Mouse (Mus musculus): ENCODE measurements at regions not wholly inside any gene's neighbourhood (a gene's known extent, or its start where the extent isn't known, plus 50 kb on each side); places are given as distances from the start of the nearest gene placed in this dataset.

GRCm38 (mm10) chr13:69867296-69868065 is 65.3 kb downstream of the Med10 start:
- CTCF ChIA-PET: no interaction called here

- CTCF ChIA-PET: no interaction called here
Measured at GRCm38 (mm10) chr13:69896536-69896935, 94.3 kb downstream of the Med10 start.

- CTCF ChIA-PET: no interaction called here
Measured at GRCm38 (mm10) chr13:69901139-69901538, 98.9 kb downstream of the Med10 start.

- CTCF ChIA-PET: no interaction called here
Measured at GRCm38 (mm10) chr13:69906802-69907537, 104.8 kb downstream of the Med10 start.

- CTCF ChIA-PET: no interaction called here
Measured at GRCm38 (mm10) chr13:69915796-69916195, 113.6 kb downstream of the Med10 start.

- CTCF ChIA-PET: no interaction called here
Measured at GRCm38 (mm10) chr13:69932695-69933550, 130.7 kb downstream of the Med10 start.

GRCm38 (mm10) chr13:69933551-69933845 is 131.3 kb downstream of the Med10 start:
- CTCF ChIA-PET: no interaction called here

- CTCF ChIA-PET: no interaction called here
Measured at GRCm38 (mm10) chr13:69939791-69940190, 137.6 kb downstream of the Med10 start.

- CTCF ChIA-PET: no interaction called here
Measured at GRCm38 (mm10) chr13:69944651-69945050, 142.5 kb downstream of the Med10 start.

GRCm38 (mm10) chr13:69946615-69947014 is 144.4 kb downstream of the Med10 start:
- CTCF ChIA-PET: no interaction called here

GRCm38 (mm10) chr13:69952061-69952460 is 149.9 kb downstream of the Med10 start:
- CTCF ChIA-PET: no interaction called here

- CTCF ChIA-PET: no interaction called here
Measured at GRCm38 (mm10) chr13:69954171-69954570, 152.0 kb downstream of the Med10 start.

- CTCF ChIA-PET: no interaction called here
Measured at GRCm38 (mm10) chr13:69955503-69955902, 153.3 kb downstream of the Med10 start.

GRCm38 (mm10) chr13:69963944-69964343 is 161.7 kb downstream of the Med10 start:
- CTCF ChIA-PET: no interaction called here

GRCm38 (mm10) chr13:69971281-69972057 is 169.3 kb downstream of the Med10 start:
- CTCF ChIA-PET: no interaction called here

GRCm38 (mm10) chr13:69974835-69975234 is 172.6 kb downstream of the Med10 start:
- CTCF ChIA-PET: no interaction called here

GRCm38 (mm10) chr13:69984159-69984558 is 182.0 kb downstream of the Med10 start:
- CTCF ChIA-PET: no interaction called here

- CTCF ChIA-PET: no interaction called here
Measured at GRCm38 (mm10) chr13:69987181-69987580, 185.0 kb downstream of the Med10 start.

- CTCF ChIA-PET: no interaction called here
Measured at GRCm38 (mm10) chr13:69988319-69988718, 186.1 kb downstream of the Med10 start.

- CTCF ChIA-PET: no interaction called here
Measured at GRCm38 (mm10) chr13:69991253-69991891, 189.2 kb downstream of the Med10 start.

GRCm38 (mm10) chr13:69991892-69992261 is 189.7 kb downstream of the Med10 start:
- CTCF ChIA-PET: no interaction called here

- CTCF ChIA-PET: no interaction called here
Measured at GRCm38 (mm10) chr13:70003591-70003990, 201.4 kb downstream of the Med10 start.
